Mouse (Mus musculus) thymus, adult 2 months (tissue): ENCODE results near the gene Thrb. TPM values are rescaled to one million over a fixed set of nuclear protein-coding genes. Genes with fewer than 3 reads are reported as not detected.

Experiments used
- DNase-seq: peaks from one replicate; pipeline ENCODE4 v3.0.0; 2021
- H3K27ac ChIP-seq: fragments of 200-500 bp; 2 replicates; pipeline ENCODE4 v1.5.1; 2012; ENCODE audit warnings: low read length, control low read depth; ENCODE audit not compliant: control insufficient read depth, insufficient read depth
- H3K27me3 ChIP-seq: fragments of 200-500 bp; 2 replicates; pipeline ENCODE4 v1.6.1; 2012; ENCODE audit warnings: mild to moderate bottlenecking, low read length, moderate library complexity, mixed read lengths; ENCODE audit not compliant: control insufficient read depth, insufficient read depth
- H3K36me3 ChIP-seq: fragments of 200-500 bp; 2 replicates; pipeline ENCODE4 v1.6.1; 2012; ENCODE audit warnings: mild to moderate bottlenecking, low read length, moderate library complexity; ENCODE audit not compliant: control insufficient read depth, insufficient read depth
- H3K4me1 ChIP-seq: fragments of 200-500 bp; replicated peaks from 2 replicates; pipeline ENCODE4 v1.6.1; 2012; ENCODE audit warnings: low read length; ENCODE audit not compliant: control insufficient read depth, insufficient read depth
- H3K4me3 ChIP-seq: fragments of 200-500 bp; 2 replicates; pipeline ENCODE4 v1.5.1; 2012; ENCODE audit warnings: mild to moderate bottlenecking, low read length, control low read depth, moderate library complexity; ENCODE audit not compliant: control insufficient read depth, insufficient read depth
- CTCF ChIP-seq: fragments of 200-500 bp; IDR thresholded peaks from 2 replicates; pipeline ENCODE4 v1.5.1; 2012; ENCODE audit warnings: mild to moderate bottlenecking, control low read depth, low read length, moderate library complexity, borderline replicate concordance; ENCODE audit not compliant: control insufficient read depth, poor library complexity, insufficient read depth; ENCODE audit errors: extremely low read depth
- POLR2A ChIP-seq: fragments of 200-500 bp; IDR thresholded peaks from 2 replicates; pipeline ENCODE4 v1.6.1; 2012; ENCODE audit warnings: mild to moderate bottlenecking, low read length, control low read depth, moderate library complexity; ENCODE audit not compliant: control insufficient read depth, poor library complexity, insufficient read depth; ENCODE audit errors: extremely low read depth
- WGBS: fragments of 180-500 bp; shearing (Covaris S2); methylation state at CpG from one replicate; pipeline ENCODE4 v1.1.7; 2018; 5-methylcytosine and 5-hydroxymethylcytosine counted together
- polyA plus RNA-seq: library from polyadenylated mRNA; depleted of rRNA; stranded (reverse); fragments of >200 nt; gene quantifications from 2 replicates; pipeline ENCODE4 v1.2.3, GENCODE M21; 2012

Thrb gene
- polyA plus RNA-seq, 1 experiment: 1.5 TPM

- H3K27ac ChIP-seq: no peak overlapping the region
These were observed 35.5 kb downstream of the Thrb start for GRCm38 (mm10) chr14:17695526-17695925.

GRCm38 (mm10) chr14:17697920-17698632 is 38.0 kb downstream of the Thrb start:
- H3K4me1 ChIP-seq: no peaks in the 10 kb centered on the region
- H3K4me3 ChIP-seq: no peak overlapping the region
- no peak overlapping the region for H3K27ac ChIP-seq
- TF ChIP-seq POLR2A (no peak), CTCF (no peak)
- DNase-seq: no peak
- no peaks in the 10 kb centered on the region for H3K36me3 ChIP-seq
- WGBS: 93% methylated on average over 9 of the region's 9 CpGs
- no peaks in the 10 kb centered on the region for H3K27me3 ChIP-seq

More at GRCm38 (mm10) chr14:17695526-17695925, 35.5 kb downstream of the Thrb start:
- no peaks in the 10 kb centered on the region for H3K27me3 ChIP-seq
- no peak overlapping the region for H3K4me3 ChIP-seq
- TF ChIP-seq POLR2A (no peak), CTCF (no peak)
- no peaks in the 10 kb centered on the region for H3K36me3 ChIP-seq
- no peak for DNase-seq
- no peaks in the 10 kb centered on the region for H3K4me1 ChIP-seq
- WGBS: 92% methylated on average over 4 of the region's 4 CpGs

- Histone ChIP-seq H3K4me3 (no peak overlapping the region), H3K27me3 (no peaks in the 10 kb centered on the region), H3K27ac (no peak overlapping the region), H3K36me3 (no peaks in the 10 kb centered on the region), H3K4me1 (no peaks in the 10 kb centered on the region)
- no peak for DNase-seq
- WGBS: 93% methylated on average over 3 of the region's 3 CpGs
- no peak for TF ChIP-seq CTCF
- no peak for TF ChIP-seq POLR2A
These were observed 40.2 kb downstream of the Thrb start for GRCm38 (mm10) chr14:17700228-17700627.

GRCm38 (mm10) chr14:17713297-17713904 is 53.3 kb downstream of the Thrb start:
- 94% methylated on average over 7 of the region's 7 CpGs for WGBS
- TF ChIP-seq POLR2A: no peak
- TF ChIP-seq CTCF: no peak
- no peaks in the 10 kb centered on the region for H3K4me1 ChIP-seq

GRCm38 (mm10) chr14:17719494-17719893 is 59.4 kb downstream of the Thrb start:
- Histone ChIP-seq H3K27ac (no peak overlapping the region), H3K27me3 (no peaks in the 10 kb centered on the region), H3K4me3 (no peak overlapping the region), H3K36me3 (no peaks in the 10 kb centered on the region), H3K4me1 (no peaks in the 10 kb centered on the region)
- TF ChIP-seq POLR2A (no peak), CTCF (no peak)
- WGBS: 98% methylated on average over 2 of the region's 2 CpGs
- no peak for DNase-seq

More at GRCm38 (mm10) chr14:17713297-17713904, 53.3 kb downstream of the Thrb start:
- H3K27ac ChIP-seq: no peak overlapping the region
- DNase-seq: no peak
- no peaks in the 10 kb centered on the region for H3K27me3 ChIP-seq
- H3K36me3 ChIP-seq: no peaks in the 10 kb centered on the region
- H3K4me3 ChIP-seq: no peak overlapping the region

- Histone ChIP-seq H3K27me3 (no peaks in the 10 kb centered on the region), H3K36me3 (no peaks in the 10 kb centered on the region), H3K4me3 (no peak overlapping the region), H3K4me1 (no peaks in the 10 kb centered on the region), H3K27ac (no peak overlapping the region)
- DNase-seq: no peak
- no peak for TF ChIP-seq POLR2A
- no peak for TF ChIP-seq CTCF
- 67% methylated on average over 1 of the region's 1 CpGs for WGBS
These were observed 62.9 kb downstream of the Thrb start for GRCm38 (mm10) chr14:17722824-17723445.
